Mouse (Mus musculus): Measurements from ENCODE around the gene Pcsk4. TPM values are rescaled to one million over a fixed set of nuclear protein-coding genes. Genes with fewer than 3 reads are reported as not detected.

Gene Pcsk4
- total and polyA plus RNA-seq, 3 experiments = 1.8 to 15.9 (median 3.4) TPM

DNA sequence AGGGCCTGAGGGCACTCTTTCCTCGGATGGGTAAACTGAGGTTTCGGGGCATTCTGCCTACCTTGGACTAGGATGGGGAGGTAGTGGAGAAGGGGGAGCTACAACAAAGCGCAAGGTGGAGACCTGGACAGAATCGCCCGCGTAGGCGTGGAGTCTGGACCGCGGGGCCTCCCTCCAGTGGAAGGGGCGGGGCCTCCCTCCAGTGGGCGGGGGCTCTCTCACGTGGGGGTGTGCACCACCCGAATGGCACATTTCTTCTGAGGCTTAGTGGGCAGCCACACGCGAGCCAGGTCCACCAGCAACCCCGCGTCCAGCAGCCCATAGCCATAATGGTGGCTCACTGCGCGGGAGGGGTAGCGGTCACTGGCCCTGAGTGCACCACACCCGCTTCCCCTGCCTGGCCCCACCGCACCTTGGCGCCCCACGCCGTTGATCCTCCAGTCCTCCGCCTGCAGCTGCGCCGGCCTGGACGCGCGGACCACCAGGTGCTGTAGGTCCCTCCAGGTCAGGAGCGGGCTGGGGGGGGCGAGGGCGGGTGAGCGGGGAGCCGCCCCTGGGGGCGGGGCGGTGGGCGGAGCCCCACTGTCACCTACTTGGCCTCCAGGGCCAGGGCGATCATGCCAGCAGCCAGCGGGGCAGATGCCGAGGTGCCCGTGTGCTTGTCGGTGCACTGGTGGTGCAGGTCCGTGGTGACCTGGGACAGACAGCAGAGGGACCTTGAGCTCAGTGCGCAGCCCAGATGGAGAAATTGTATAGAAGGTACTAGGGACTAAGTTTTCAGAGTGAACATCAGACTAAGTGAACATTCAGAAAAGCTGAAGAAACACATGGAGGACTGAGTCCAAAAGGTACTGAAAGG is 5.8 kb downstream of the Pcsk4 start:
- peak; percentile 89 for DNase-seq

DNA sequence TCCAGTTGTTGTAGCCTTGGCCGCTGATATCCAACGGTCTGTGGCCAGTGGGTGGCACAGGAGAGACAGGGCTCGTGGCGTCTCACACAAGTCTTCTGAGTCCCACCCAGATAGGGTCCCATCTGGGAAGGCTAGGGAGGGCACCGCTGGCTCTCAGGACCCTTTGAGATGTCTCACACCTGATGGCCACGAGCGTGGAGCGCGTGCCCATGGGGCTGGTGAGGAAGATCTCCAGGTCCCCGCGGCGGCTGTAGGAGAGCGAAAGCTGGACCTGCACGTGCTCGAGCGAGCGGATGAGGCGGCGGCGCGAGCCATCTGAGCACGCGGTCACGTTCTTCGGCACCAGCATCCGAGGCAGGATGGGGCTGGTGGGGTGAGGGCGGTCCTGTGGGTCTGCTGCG is 6.5 kb downstream of the Pcsk4 start:
- DNase-seq = peak; percentile 70

DNA sequence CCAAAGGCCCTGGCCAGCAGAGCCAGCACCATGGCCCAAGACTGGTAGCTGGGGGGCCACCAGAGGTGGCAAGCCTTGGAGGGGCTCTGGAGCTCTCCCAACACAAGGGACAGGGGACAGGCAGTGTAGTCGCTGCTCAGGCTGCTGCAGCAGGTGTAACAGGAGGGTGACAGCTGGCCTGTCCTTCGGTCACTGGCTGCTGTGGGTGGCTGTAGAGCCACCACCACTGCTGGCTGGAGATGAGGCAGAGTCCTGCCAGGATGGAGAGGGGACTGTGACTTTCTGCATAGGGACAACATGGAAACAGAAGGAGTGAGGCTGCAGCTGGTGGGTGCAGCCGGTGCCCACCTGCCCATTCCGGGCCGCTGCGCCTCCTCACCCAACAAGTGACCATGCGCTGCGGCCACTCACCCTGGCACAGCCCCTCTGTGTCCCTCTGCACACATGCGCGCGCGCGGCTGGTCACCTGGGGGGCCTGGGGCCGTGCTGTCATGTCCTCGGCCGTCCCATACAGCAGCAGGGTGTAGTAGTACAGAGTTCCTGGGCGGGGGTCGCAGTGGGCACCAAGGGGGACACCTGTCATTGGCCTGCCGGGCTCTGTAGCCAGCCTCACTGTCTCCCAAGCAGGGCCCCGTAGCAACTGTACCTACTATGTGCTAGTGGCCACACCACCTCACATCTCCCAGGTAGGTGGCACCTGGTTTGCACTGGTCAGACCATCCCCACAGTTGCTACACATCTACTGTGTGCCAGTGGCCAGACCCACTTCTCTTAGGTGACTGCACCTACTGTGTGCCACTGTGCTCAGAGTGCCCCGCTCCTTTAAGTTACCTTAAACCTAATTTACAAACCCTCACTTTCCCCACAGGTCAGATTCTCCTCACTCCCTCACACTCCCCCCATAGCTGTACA is 7.4 kb downstream of the Pcsk4 start:
- no peak for DNase-seq

DNA sequence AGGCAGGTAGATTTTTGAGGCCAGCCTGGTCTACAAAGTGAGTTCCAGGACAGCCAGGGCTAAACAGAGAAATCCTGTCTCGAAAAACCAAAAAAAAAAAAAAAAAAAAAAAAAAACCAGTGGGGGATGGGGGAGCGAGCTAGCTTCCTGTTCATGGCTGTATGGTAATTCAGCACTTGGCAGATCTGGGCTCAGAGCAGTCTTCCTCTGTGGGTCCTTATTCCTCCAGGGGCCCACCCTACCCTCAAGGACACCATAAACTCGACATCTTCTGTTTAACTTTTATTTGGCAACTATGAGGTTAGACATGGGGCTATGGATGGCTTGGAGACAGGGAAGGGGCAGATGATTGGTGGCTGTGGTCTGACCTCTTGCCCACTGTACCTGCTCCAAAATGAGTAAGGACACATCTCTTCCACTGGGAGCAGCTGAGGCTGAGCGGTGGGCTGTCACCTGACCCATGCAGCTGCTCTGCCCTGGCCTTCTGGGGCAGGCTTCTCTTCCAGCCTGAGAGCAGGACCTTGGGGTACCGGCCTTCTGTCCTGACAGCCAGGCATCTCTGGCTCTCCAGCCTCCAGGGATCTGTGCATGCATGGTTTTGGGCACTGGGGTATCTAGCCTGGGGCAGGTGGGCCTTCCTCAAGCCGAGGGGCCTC is 8.2 kb downstream of the Pcsk4 start:
- no peak for DNase-seq

DNA sequence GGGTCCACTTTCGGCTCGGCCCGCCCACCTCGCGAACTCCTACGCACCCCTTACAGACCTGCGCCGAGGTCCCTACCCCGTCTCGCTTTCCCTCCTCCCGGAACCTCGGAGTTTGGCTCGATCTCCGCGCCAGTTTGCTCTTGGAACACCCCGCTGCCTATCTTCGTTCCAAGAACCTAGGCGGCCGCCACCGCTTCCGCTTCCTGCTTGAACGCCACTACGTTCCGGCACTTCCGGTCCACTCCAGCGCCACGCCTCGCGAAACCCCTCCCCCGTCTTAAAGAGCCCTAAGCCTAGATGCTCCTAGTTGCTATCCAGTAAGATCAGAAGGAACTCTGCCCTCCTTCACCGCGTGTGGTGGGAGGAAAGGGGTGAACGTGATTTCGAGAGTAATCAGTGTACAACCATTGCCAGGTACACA is 8.9 kb downstream of the Pcsk4 start, which contains the start of gene 2310011J03Rik:
Gene 2310011J03Rik, minus strand, starts transcription at position 198 of the 421 bp plus-strand sequence.
- DNase-seq = peak; percentile 93

DNA sequence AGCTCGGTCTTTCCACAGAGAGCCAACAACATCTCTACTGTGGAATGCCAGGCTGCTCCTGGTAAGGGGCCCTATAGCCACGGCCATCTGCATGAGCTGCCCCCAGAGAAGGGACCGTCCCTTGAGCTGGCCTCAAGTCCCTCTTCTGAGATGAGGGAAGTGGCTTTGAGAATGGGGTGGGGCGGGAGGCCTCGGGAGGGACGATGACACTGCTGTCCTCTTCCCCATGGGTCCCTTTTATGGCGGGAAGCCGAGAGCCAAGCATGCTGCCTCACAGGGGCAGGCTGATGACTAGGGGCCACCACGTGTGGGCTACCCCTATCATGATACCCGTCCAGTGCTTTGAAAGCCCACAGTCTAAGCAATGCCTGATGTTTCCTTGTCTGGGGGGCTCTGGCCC is 12.3 kb downstream of the Pcsk4 start:
- DNase-seq = no peak

DNA sequence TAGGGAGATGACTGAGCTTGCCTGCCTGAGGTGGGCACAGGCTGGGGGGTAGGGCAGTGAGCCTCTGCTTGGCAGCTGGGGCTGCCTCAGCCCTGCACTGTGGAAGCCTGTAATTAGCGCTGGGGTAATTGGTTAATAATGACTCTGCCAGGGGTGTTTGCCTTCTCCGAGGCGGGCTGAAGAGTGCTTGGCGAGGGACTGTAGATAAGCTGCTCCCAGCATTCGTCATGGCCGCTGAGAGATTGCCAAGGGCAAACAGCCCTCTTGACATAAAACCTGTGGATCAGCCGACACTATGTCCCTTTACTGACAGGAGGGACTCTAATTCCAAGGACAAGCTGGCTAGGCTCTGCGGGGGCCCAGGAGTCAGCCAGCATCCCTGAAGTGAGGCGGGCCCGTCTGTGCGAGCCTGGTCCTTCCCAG is 12.9 kb downstream of the Pcsk4 start:
- no peak for DNase-seq

DNA sequence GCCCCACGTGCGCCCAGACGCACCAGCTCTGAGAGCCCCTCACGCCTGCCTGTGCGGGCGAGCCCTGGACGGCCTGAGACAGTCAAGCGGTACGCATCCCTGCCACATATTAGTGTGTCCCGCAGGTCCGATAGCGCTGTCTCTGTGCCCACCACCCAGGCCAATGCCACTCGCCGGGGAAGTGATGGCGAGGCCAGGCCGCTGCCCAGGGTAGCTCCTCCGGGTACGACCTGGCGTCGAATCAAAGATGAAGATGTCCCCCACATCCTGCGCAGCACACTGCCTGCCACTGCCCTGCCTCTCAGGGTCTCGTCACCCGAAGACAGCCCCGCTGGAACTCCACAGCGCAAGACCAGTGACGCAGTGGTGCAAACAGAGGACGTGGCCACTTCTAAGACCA is 14.0 kb downstream of the Pcsk4 start:
- no peak for DNase-seq

DNA sequence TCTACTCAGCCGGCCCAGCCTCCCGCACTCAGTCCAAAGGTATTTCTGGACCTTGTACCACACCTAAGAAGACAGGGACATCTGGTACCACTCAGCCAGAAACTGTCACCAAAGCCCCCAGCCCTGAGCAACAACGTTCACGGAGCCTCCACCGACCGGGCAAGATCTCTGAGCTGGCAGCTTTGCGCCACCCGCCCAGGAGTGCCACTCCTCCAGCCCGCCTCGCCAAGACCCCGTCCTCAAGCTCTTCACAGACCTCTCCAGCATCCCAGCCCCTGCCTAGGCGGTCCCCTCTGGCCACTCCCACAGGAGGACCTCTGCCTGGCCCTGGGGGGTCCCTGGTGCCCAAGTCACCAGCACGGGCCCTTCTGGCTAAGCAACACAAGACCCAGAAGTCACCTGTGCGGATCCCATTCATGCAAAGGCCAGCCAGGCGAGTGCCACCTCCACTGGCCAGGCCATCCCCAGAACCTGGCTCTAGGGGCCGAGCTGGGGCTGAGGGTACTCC is 14.8 kb downstream of the Pcsk4 start:
- no peak for DNase-seq

DNA sequence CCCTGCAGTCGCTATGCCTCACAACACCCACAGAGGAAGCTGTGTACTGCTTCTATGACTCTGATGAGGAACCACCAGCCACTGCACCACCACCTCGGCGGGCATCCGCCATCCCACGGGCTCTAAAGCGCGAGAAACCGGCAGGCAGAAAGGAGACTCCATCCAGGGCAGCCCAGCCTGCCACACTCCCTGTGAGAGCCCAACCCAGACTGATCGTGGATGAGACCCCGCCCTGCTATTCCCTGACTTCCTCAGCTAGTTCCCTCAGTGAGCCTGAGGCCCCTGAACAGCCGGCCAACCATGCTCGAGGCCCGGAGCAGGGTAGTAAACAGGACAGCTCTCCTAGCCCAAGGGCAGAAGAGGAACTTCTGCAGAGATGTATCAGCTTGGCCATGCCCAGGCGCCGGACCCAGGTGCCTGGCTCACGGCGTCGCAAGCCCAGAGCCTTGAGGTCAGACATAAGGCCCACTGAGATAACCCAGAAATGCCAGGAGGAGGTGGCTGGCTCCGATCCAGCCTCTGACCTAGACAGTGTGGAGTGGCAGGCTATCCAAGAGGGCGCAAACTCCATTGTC is 15.6 kb downstream of the Pcsk4 start:
- DNase-seq = no peak

DNA sequence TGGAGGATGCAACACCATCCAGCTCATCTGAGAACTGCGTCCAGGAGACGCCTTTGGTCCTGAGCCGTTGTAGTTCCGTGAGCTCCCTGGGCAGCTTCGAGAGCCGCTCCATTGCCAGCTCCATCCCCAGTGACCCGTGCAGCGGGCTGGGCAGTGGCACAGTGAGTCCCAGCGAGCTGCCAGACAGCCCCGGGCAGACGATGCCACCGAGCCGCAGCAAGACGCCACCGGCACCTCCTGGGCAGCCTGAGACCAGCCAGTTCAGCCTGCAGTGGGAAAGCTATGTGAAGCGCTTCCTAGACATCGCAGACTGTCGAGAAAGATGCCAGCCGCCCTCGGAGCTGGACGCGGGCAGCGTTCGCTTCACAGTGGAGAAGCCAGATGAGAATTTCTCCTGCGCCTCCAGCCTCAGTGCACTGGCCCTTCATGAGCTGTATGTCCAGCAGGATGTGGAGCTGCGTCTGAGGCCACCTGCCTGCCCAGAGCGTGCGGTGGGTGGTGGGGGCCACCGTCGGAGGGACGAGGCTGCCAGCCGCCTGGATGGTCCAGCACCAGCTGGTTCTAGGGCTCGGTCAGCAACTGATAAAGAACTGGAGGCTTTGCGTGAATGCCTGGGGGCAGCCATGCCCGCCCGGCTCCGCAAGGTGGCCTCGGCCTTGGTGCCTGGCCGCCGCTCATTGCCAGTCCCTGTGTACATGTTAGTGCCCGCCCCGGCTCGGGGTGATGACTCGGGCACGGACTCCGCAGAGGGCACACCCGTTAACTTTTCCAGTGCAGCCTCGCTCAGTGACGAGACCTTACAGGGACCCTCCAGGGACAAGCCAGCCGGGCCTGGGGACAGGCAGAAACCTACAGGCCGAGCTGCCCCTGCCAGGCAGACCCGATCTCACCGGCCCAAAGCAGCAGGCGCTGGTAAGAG is 16.5 kb downstream of the Pcsk4 start:
- no peak for DNase-seq

DNA sequence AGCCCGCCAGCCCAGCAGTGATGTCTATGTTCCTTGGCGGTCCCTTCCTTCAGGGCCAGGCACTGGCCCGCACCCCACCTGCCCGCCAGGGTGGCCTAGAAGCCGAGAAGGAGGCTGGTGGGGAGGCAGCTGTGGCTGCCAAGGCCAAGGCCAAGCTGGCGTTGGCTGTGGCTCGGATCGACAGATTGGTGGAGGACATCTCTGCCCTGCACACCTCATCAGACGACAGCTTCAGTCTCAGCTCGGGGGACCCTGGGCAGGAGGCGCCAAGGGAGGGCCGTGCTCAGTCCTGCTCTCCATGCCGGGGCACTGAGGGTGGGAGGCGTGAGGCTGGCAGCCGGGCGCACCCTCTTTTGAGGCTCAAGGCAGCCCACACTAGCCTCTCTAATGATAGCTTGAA is 17.7 kb downstream of the Pcsk4 start:
- no peak for DNase-seq

DNA sequence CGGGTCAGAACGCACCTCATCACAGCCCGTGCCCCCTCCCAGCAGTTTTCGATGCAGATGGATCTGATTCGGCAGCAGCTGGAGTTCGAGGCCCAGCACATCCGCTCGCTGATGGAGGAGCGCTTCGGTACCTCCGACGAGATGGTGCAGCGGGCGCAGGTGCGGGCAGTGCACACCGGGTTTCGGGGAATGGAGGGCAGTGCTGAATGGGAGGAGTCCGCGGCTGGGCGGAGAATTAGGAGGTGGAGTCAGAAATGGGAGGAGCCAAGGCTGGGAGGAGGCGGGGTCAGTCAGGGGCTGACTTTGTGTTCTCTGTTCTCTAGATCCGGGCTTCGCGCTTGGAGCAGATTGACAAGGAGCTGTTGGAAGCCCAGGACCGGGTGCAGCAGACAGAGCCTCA is 24.4 kb downstream of the Pcsk4 start:
- DNase-seq = no peak

DNA sequence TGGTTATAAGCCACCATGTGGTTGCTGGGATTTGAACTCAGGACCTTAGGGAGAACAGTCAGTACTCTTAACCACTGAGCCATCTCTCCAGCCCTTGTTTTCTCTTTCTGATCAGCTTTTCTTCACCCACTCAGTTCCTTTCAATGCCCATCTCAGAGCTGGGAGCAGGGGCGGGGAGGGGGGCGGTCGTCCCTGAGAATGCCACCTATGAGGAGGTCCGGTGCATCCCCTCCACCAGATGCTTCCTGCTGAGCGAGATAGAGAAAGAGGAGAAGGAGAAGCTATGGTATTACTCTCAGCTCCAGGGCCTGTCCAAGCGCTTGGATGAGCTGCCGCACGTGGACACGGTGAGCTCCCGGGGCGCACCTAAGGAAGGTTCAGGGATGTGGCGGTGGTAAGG is 24.8 kb downstream of the Pcsk4 start:
- DNase-seq = no peak

DNA sequence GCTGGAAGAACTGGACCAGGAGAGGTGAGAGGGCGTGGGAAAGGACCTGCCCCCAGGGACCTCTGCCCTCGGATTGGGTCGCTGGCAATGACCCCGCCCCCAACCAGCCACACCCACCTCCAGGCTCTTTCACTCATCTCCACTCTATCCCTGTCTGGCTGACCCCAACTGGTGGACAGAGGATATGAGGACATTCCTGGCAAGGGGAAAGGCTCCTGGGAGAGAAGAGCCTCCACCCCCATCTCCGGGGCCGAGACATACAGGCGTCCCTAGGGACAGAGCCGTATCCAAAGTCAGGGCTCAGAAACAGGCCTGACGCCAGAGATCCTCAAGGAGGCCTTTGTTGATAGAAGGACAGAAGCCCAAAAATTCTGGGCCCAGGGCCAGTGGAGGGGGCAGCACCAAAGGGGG is 26.8 kb downstream of the Pcsk4 start:
- DNase-seq = peak; percentile 78

DNA sequence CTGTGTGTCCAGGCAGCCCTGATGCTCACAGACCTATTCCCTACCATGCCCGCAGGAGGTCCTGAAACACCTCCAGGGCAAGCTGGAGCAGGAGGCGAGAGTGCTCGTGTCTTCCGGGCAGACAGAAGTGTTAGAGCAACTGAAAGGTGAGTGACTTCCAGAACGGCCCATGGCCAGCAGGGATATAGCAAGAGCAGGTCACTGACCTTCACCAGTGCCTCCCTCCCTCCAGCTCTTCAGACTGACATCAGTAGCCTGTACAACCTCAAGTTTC is 27.3 kb downstream of the Pcsk4 start:
- DNase-seq = no peak

DNA sequence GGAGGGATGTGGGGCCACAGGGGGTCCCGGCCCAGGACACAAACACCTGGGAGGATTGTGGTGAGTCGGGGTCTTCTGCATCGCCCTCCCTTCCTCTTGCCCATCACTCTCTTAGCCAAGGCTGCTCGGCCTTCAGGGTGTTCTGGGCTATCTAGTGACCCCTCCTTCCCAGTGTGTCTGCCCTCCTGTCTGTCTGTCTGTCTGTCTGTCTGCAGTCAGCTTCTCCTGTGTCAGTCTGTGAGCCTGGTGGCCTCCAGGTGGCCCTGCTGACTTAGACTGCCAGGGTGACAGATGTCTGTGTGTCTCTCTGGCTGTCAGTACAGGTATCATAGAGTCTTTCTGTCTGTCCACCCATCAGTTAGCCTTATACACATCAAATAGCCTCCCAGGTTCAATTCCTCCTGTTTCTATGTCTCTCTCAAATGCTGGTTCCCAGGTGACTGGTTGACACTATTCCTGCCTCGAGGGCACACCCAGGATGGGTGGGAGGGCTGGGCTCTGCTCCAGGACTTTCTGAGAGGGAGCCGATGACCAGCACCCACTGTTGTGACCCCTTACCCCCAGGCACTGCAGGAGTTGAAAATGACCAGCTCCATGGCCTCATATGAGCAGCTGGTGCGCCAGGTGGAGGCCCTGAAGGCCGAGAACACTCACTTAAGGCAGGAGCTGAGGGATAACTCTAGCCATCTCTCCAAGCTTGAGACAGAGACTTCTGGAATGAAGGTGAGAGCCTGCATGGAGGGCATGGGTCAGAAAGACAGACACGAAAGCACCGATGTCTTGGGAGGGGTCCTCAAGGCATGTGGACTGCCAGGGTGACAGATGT is 27.8 kb downstream of the Pcsk4 start:
- DNase-seq = no peak

DNA sequence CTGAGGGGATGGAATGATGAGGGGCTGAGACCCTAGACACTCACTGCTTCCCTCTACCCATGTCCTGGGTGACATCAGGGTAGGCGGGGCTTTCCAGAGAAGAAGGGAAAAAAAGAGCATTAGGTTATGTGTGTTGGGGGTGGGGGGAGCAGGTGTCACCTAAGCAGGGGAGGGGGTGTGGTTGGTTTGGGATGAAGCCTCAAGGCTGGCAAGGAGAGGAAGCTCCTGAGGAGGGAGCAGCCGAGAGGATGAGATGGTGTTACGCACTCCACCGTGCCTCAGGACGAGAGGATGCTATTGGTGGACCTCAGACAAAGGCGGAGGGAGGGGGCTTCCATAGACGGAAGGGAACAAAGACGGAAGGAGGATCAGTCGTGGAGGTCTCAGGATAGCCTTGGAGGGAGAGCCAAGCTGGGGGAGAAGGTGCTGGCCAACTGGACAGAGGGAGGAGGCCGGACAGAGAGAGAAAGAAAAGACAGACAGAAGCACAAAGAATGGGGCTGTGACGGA is 28.6 kb downstream of the Pcsk4 start:
- DNase-seq = no peak

DNA sequence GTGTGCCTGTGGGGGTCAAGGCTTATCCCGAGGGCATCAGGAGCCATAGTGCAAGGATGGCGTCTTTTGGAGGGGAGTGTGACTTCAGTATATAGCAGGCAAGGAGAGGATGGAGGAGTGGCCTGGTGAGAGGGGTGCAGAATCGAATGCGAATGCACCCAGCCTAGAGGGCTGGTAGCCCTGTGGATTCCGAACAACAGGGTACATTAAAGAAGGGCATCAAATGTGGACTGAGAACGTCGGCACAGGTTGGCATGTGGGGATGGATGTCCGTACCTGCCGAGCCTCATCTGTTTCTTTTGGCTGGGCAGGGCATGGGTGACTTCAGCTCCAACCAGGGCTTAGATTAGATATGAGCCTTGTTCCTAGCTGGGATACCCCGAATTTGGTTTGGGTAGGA is 29.5 kb downstream of the Pcsk4 start:
- DNase-seq = no peak

DNA sequence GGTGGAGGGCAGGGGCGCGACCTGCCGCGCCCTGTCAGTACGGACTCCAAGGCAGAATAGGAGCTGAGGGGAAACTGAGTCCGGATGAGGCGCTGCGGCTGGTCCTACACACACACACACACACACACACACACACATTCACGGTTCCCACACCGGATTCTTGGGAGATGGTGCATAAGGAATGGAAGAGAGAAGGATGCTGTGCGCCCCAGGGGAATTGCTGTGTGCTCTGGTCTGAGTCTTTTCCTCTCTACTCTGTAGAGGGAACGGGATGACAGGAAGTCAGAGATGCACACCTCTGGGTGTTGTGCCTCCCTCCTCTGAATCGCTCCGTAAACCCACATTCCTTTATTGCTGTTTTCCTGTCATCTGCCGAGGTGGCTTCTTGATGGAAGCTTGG is 30.0 kb downstream of the Pcsk4 start:
- no peak for DNase-seq

Data from adrenal gland, adult 2 months (tissue).